Mouse (Mus musculus): ENCODE measurements around the gene Olfr1082. TPM values are rescaled to one million over a fixed set of nuclear protein-coding genes. Genes with fewer than 3 reads are reported as not detected.
"Not testable (repeated sequence)": the region's sequence is repeated elsewhere in the genome, so short reads cannot be mapped to it uniquely, and the experiment has no call there.

The Olfr1082 gene
- total RNA-seq (2012; rRNA removed) (not detected in 2 replicates), total RNA-seq (2014; rRNA removed) (not detected in 2 replicates), polyA plus RNA-seq (2012; ENCODE audit: insufficient read length, low read depth) (not detected in 2 replicates)

DNA sequence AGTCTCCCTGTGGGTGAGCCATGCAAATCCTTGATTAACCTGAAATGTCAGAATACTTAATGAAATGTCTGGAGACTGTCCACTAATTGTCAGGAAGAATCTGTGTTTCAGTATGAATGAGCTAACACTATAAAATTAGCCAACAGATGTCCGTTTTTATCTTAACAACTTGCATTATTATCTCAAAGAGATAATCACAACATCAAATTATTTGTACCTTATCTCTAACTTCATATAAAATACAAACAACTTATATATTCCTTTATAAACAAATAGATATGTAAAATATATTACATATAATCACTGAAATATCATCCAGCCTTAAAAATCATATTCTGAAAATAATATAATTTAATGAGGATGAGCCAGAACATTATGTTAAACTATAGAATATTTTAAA, at the start of gene Olfr1082:
Gene Olfr1082, minus strand, starts transcription at position 101 of the 400 bp plus-strand sequence.
- H3K9ac ChIP-seq (ENCODE audit: insufficient read depth, low read depth); dilution Hi-C loops (cut with MboI; ENCODE audit: extremely low pct_ligation_motif_present, extremely low pct_unique_long_range_greater_than_20kb, low sequenced_read_pairs); H3K79me2 ChIP-seq (replicated peaks; ENCODE audit: control insufficient read depth, extremely low read depth, insufficient read depth, poor library complexity, severe bottlenecking); H3K36me3 ChIP-seq (replicated peaks in 1 of 2; ENCODE audit: control insufficient read depth in 1 of 2, insufficient read depth in 1 of 2, low read length in 1 of 2); H3K4me3 ChIP-seq (replicated peaks in 1 of 3; ENCODE audit: low read depth in 2 of 3, low read length in 2 of 3, poor library complexity in 1 of 3); H3K27ac ChIP-seq (ENCODE audit: insufficient read depth, low read depth); DNase-seq (ENCODE audit: extremely low read depth); in situ Hi-C loops (cut with MboI; ENCODE audit: low pct_ligation_motif_present, low pct_unique_long_range_greater_than_20kb, low sequenced_read_pairs); H3K4me1 ChIP-seq (ENCODE audit: control insufficient read depth in 1 of 2, insufficient read depth in 2 of 2); H3K4me2 ChIP-seq (ENCODE audit: insufficient read depth, low read depth, poor library complexity, severe bottlenecking); H3K27me3 ChIP-seq (replicated peaks); H3K9me3 ChIP-seq (replicated peaks; ENCODE audit: low read length): not testable (repeated sequence)

DNA sequence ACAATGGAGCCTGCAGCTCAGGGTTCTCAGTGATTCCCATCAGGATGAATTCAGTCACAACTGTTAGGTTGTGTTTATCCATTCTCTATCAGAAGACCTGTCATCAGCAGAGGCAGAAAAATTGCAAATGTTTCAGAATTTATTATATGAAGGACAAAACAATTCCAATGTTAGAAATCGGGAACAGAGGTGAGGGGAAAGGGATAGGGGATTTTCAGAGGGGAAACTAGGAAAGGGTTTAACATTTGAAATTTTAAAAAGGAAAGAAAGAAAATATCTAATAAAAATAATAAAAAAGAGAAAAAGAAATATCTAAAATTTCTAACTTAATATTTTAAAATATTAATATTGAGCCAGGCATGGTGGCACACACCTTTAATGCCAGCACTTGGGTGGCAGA, 40.9 kb upstream of the Olfr1082 start, which contains the start of gene Olfr1084:
Gene Olfr1084, minus strand, starts transcription at position 101 of the 400 bp plus-strand sequence.
- H3K9ac ChIP-seq (ENCODE audit: insufficient read depth, low read depth); H3K4me2 ChIP-seq (ENCODE audit: insufficient read depth, low read depth, poor library complexity, severe bottlenecking); H3K4me3 ChIP-seq (replicated peaks in 1 of 3; ENCODE audit: low read depth in 2 of 3, low read length in 2 of 3, poor library complexity in 1 of 3); in situ Hi-C loops (cut with MboI; ENCODE audit: low pct_ligation_motif_present, low pct_unique_long_range_greater_than_20kb, low sequenced_read_pairs); H3K27me3 ChIP-seq (replicated peaks); H3K36me3 ChIP-seq (replicated peaks in 1 of 2; ENCODE audit: control insufficient read depth in 1 of 2, insufficient read depth in 1 of 2, low read length in 1 of 2); H3K9me3 ChIP-seq (replicated peaks; ENCODE audit: low read length); DNase-seq (ENCODE audit: extremely low read depth); H3K27ac ChIP-seq (ENCODE audit: insufficient read depth, low read depth); H3K79me2 ChIP-seq (replicated peaks; ENCODE audit: control insufficient read depth, extremely low read depth, insufficient read depth, poor library complexity, severe bottlenecking); H3K4me1 ChIP-seq (ENCODE audit: control insufficient read depth in 1 of 2, insufficient read depth in 2 of 2); dilution Hi-C loops (cut with MboI; ENCODE audit: extremely low pct_ligation_motif_present, extremely low pct_unique_long_range_greater_than_20kb, low sequenced_read_pairs): not testable (repeated sequence)

GRCm38 (mm10) chr2:86558135-86558534, 40.6 kb downstream of the Olfr1082 start, which contains the start of gene Olfr1080:
Olfr1080 (minus strand) TSS chr2:86558235.
- H3K4me2 ChIP-seq (ENCODE audit: insufficient read depth, low read depth, poor library complexity, severe bottlenecking); H3K79me2 ChIP-seq (replicated peaks; ENCODE audit: control insufficient read depth, extremely low read depth, insufficient read depth, poor library complexity, severe bottlenecking); H3K4me3 ChIP-seq (replicated peaks in 1 of 3; ENCODE audit: low read depth in 2 of 3, low read length in 2 of 3, poor library complexity in 1 of 3); H3K9ac ChIP-seq (ENCODE audit: insufficient read depth, low read depth); DNase-seq (ENCODE audit: extremely low read depth); H3K27me3 ChIP-seq (replicated peaks); H3K9me3 ChIP-seq (replicated peaks; ENCODE audit: low read length); in situ Hi-C loops (cut with MboI; ENCODE audit: low pct_ligation_motif_present, low pct_unique_long_range_greater_than_20kb, low sequenced_read_pairs); H3K27ac ChIP-seq (ENCODE audit: insufficient read depth, low read depth); dilution Hi-C loops (cut with MboI; ENCODE audit: extremely low pct_ligation_motif_present, extremely low pct_unique_long_range_greater_than_20kb, low sequenced_read_pairs); H3K4me1 ChIP-seq (ENCODE audit: control insufficient read depth in 1 of 2, insufficient read depth in 2 of 2); H3K36me3 ChIP-seq (replicated peaks in 1 of 2; ENCODE audit: control insufficient read depth in 1 of 2, insufficient read depth in 1 of 2, low read length in 1 of 2): not testable (repeated sequence)

Other genes with a start within 250 kb of the Olfr1082 start
Only the 20 nearest of the 21 such genes appear.
- gene Olfr1056, start 236.5 kb downstream of the Olfr1082 start, total RNA-seq (2012; rRNA removed): not detected in 2 replicates
- not detected in 2 replicates for gene Olfr1056, start 236.5 kb downstream of the Olfr1082 start, total RNA-seq (2014; rRNA removed)
- not detected in 2 replicates for gene Olfr1056, start 236.5 kb downstream of the Olfr1082 start, polyA plus RNA-seq (2012; ENCODE audit: insufficient read length, low read depth)
- gene Olfr1057, start 220.6 kb downstream of the Olfr1082 start, total RNA-seq (2012; rRNA removed): not detected in 2 replicates
- not detected in 2 replicates for gene Olfr1057, start 220.6 kb downstream of the Olfr1082 start, total RNA-seq (2014; rRNA removed)
- not detected in 2 replicates for gene Olfr1057, start 220.6 kb downstream of the Olfr1082 start, polyA plus RNA-seq (2012; ENCODE audit: insufficient read length, low read depth)
- gene Olfr1058, start 210.4 kb downstream of the Olfr1082 start, total RNA-seq (2012; rRNA removed): not detected in 2 replicates
- gene Olfr1058, start 210.4 kb downstream of the Olfr1082 start, total RNA-seq (2014; rRNA removed): not detected in 2 replicates
- not detected in 2 replicates for gene Olfr1058, start 210.4 kb downstream of the Olfr1082 start, polyA plus RNA-seq (2012; ENCODE audit: insufficient read length, low read depth)
- gene Olfr1061, start 184.9 kb downstream of the Olfr1082 start, total RNA-seq (2012; rRNA removed): not detected in 2 replicates
- not detected in 2 replicates for gene Olfr1061, start 184.9 kb downstream of the Olfr1082 start, total RNA-seq (2014; rRNA removed)
- not detected in 2 replicates for gene Olfr1061, start 184.9 kb downstream of the Olfr1082 start, polyA plus RNA-seq (2012; ENCODE audit: insufficient read length, low read depth)
- gene Olfr1062, start 172.2 kb downstream of the Olfr1082 start, total RNA-seq (2012; rRNA removed): not detected in 2 replicates
- not detected in 2 replicates for gene Olfr1062, start 172.2 kb downstream of the Olfr1082 start, total RNA-seq (2014; rRNA removed)
- 0.07 TPM in 1 of 2 replicates, not detected in the other for gene Olfr1062, start 172.2 kb downstream of the Olfr1082 start, polyA plus RNA-seq (2012; ENCODE audit: insufficient read length, low read depth)
- not detected in 2 replicates for gene Olfr1065, start 148.4 kb downstream of the Olfr1082 start, total RNA-seq (2012; rRNA removed)
- gene Olfr1065, start 148.4 kb downstream of the Olfr1082 start, total RNA-seq (2014; rRNA removed): not detected in 2 replicates
- gene Olfr1065, start 148.4 kb downstream of the Olfr1082 start, polyA plus RNA-seq (2012; ENCODE audit: insufficient read length, low read depth): not detected in 2 replicates
- gene Olfr1066, start 142.7 kb downstream of the Olfr1082 start, total RNA-seq (2012; rRNA removed): not detected in 2 replicates
- gene Olfr1066, start 142.7 kb downstream of the Olfr1082 start, total RNA-seq (2014; rRNA removed): not detected in 2 replicates
- not detected in 2 replicates for gene Olfr1066, start 142.7 kb downstream of the Olfr1082 start, polyA plus RNA-seq (2012; ENCODE audit: insufficient read length, low read depth)
- not detected in 2 replicates for gene Olfr228, start 111.6 kb downstream of the Olfr1082 start, total RNA-seq (2012; rRNA removed)
- not detected in 2 replicates for gene Olfr228, start 111.6 kb downstream of the Olfr1082 start, total RNA-seq (2014; rRNA removed)
- gene Olfr228, start 111.6 kb downstream of the Olfr1082 start, polyA plus RNA-seq (2012; ENCODE audit: insufficient read length, low read depth): not detected in 2 replicates
- not detected in 2 replicates for gene Olfr1076, start 90.5 kb downstream of the Olfr1082 start, total RNA-seq (2012; rRNA removed)
- not detected in 2 replicates for gene Olfr1076, start 90.5 kb downstream of the Olfr1082 start, total RNA-seq (2014; rRNA removed)
- not detected in 2 replicates for gene Olfr1076, start 90.5 kb downstream of the Olfr1082 start, polyA plus RNA-seq (2012; ENCODE audit: insufficient read length, low read depth)
- gene Olfr1079, start 56.5 kb downstream of the Olfr1082 start, total RNA-seq (2012; rRNA removed): not detected in 2 replicates
- not detected in 2 replicates for gene Olfr1079, start 56.5 kb downstream of the Olfr1082 start, total RNA-seq (2014; rRNA removed)
- not detected in 2 replicates for gene Olfr1079, start 56.5 kb downstream of the Olfr1082 start, polyA plus RNA-seq (2012; ENCODE audit: insufficient read length, low read depth)
- not detected in 2 replicates for gene Olfr1080, start 40.7 kb downstream of the Olfr1082 start, total RNA-seq (2012; rRNA removed)
- not detected in 2 replicates for gene Olfr1080, start 40.7 kb downstream of the Olfr1082 start, total RNA-seq (2014; rRNA removed)
- not detected in 2 replicates for gene Olfr1080, start 40.7 kb downstream of the Olfr1082 start, polyA plus RNA-seq (2012; ENCODE audit: insufficient read length, low read depth)
- not detected in 2 replicates for gene Olfr1084, start 40.8 kb upstream of the Olfr1082 start, total RNA-seq (2012; rRNA removed)
- not detected in 2 replicates for gene Olfr1084, start 40.8 kb upstream of the Olfr1082 start, total RNA-seq (2014; rRNA removed)
- not detected in 2 replicates for gene Olfr1084, start 40.8 kb upstream of the Olfr1082 start, polyA plus RNA-seq (2012; ENCODE audit: insufficient read length, low read depth)
- not detected in 2 replicates for gene Olfr1085, start 63.1 kb upstream of the Olfr1082 start, total RNA-seq (2012; rRNA removed)
- gene Olfr1085, start 63.1 kb upstream of the Olfr1082 start, total RNA-seq (2014; rRNA removed): not detected in 2 replicates
- gene Olfr1085, start 63.1 kb upstream of the Olfr1082 start, polyA plus RNA-seq (2012; ENCODE audit: insufficient read length, low read depth): not detected in 2 replicates
- not detected in 2 replicates for gene Olfr1086, start 81.1 kb upstream of the Olfr1082 start, total RNA-seq (2012; rRNA removed)
- gene Olfr1086, start 81.1 kb upstream of the Olfr1082 start, total RNA-seq (2014; rRNA removed): not detected in 2 replicates
- gene Olfr1086, start 81.1 kb upstream of the Olfr1082 start, polyA plus RNA-seq (2012; ENCODE audit: insufficient read length, low read depth): not detected in 2 replicates
- gene Olfr1087, start 99.4 kb upstream of the Olfr1082 start, total RNA-seq (2012; rRNA removed): not detected in 2 replicates
- not detected in 2 replicates for gene Olfr1087, start 99.4 kb upstream of the Olfr1082 start, total RNA-seq (2014; rRNA removed)
- gene Olfr1087, start 99.4 kb upstream of the Olfr1082 start, polyA plus RNA-seq (2012; ENCODE audit: insufficient read length, low read depth): not detected in 2 replicates
- gene Olfr1089, start 134.7 kb upstream of the Olfr1082 start, total RNA-seq (2012; rRNA removed): not detected in 2 replicates
- not detected in 2 replicates for gene Olfr1089, start 134.7 kb upstream of the Olfr1082 start, total RNA-seq (2014; rRNA removed)
- not detected in 2 replicates for gene Olfr1089, start 134.7 kb upstream of the Olfr1082 start, polyA plus RNA-seq (2012; ENCODE audit: insufficient read length, low read depth)
- gene Olfr1090, start 160.0 kb upstream of the Olfr1082 start, total RNA-seq (2012; rRNA removed): not detected in 2 replicates
- gene Olfr1090, start 160.0 kb upstream of the Olfr1082 start, total RNA-seq (2014; rRNA removed): not detected in 2 replicates
- gene Olfr1090, start 160.0 kb upstream of the Olfr1082 start, polyA plus RNA-seq (2012; ENCODE audit: insufficient read length, low read depth): not detected in 2 replicates
- not detected in 2 replicates for gene Olfr1093, start 183.5 kb upstream of the Olfr1082 start, total RNA-seq (2012; rRNA removed)
- gene Olfr1093, start 183.5 kb upstream of the Olfr1082 start, total RNA-seq (2014; rRNA removed): not detected in 2 replicates
- not detected in 2 replicates for gene Olfr1093, start 183.5 kb upstream of the Olfr1082 start, polyA plus RNA-seq (2012; ENCODE audit: insufficient read length, low read depth)
- not detected in 2 replicates for gene Olfr141, start 211.1 kb upstream of the Olfr1082 start, total RNA-seq (2012; rRNA removed)
- gene Olfr141, start 211.1 kb upstream of the Olfr1082 start, total RNA-seq (2014; rRNA removed): not detected in 2 replicates
- not detected in 2 replicates for gene Olfr141, start 211.1 kb upstream of the Olfr1082 start, polyA plus RNA-seq (2012; ENCODE audit: insufficient read length, low read depth)
- gene Olfr1094, start 225.7 kb upstream of the Olfr1082 start, total RNA-seq (2012; rRNA removed): not detected in 2 replicates
- not detected in 2 replicates for gene Olfr1094, start 225.7 kb upstream of the Olfr1082 start, total RNA-seq (2014; rRNA removed)
- not detected in 2 replicates for gene Olfr1094, start 225.7 kb upstream of the Olfr1082 start, polyA plus RNA-seq (2012; ENCODE audit: insufficient read length, low read depth)